Mouse (Mus musculus): ENCODE measurements at regions not wholly inside any gene's neighbourhood (a gene's known extent, or its start where the extent isn't known, plus 50 kb on each side); places are given as distances from the start of the nearest gene placed in this dataset.

DNA sequence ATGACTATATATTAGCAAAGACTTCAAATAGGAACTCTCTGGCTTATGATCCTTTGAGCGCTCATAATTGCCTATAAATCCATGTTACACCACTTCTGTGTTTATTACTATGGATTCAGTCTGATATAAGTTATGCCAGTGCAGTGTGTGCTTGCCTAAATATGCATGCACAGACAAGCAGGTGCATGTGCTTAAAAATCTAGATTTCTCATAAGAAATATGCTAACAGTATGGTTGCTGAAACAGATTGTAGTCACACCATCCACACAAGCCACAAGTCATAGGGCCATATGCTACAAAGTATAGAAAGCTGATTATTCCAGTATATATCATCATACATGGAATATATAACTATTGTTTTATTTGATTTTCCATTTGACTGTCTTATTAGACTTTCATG lies 266.2 kb downstream of the Hdgfl1 start:
- TF ChIP-seq CTCF (IDR thresholded peaks at IDR 0.05; ENCODE audit: low read depth): no peak
- no peak for TF ChIP-seq EP300 (IDR thresholded peaks at IDR 0.05; ENCODE audit: low read depth)

All from heart, postnatal 0 days (tissue).